Mouse (Mus musculus): ENCODE measurements around the gene Tshb.
A peak's percentile ranks its signal among the peaks of the same experiment; 100 is the strongest.

The Tshb gene

DNA sequence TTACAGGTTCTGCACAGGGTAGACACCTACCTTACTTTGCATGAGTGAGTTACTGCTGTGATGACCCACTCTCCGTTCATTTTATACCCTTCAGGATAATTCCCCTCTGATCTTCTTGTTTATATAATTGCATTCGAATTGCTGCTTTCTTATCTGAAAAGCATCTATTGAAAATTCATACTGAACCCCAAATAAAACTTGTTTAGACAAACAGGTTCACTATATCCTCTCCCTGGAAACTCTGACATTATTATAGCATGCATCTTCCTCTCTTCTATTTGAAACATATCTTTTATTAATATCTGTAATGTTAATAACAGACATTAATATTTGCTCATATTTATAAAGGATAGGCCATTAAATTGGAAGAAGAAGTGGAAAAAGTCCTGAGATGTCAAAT is at the start of gene Tshb:
Gene Tshb, minus strand, starts transcription at position 101 of the 400 bp plus-strand sequence.
- DNase-seq (ENCODE audit: low read depth, low spot score) = no peak

- peak; percentile 8 for DNase-seq (ENCODE audit: low read depth, low spot score)
Measured at GRCm38 (mm10) chr3:102803937-102804336, 21.4 kb upstream of the Tshb start.

DNA sequence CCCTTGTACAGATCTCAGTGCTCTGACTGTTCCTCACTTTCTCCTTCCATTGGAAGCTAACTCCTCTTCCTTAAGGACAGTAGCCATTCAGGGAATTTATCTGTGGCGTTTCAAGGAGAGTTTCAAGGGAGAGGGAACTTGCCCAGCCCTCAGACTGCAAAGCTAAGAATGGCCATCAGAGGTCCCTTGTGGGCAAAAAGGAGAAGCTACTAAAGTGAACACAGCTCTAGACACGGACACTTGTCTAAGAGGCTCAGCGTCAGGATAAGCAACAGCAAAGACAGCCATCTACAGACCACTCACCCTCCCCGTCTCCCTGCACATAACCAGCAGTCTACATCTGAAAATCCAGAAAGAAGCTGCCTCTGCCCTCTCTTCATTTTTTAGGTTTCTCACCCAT is 4.9 kb upstream of the Tshb start:
- DNase-seq (ENCODE audit: low read depth, low spot score) = no peak

DNA sequence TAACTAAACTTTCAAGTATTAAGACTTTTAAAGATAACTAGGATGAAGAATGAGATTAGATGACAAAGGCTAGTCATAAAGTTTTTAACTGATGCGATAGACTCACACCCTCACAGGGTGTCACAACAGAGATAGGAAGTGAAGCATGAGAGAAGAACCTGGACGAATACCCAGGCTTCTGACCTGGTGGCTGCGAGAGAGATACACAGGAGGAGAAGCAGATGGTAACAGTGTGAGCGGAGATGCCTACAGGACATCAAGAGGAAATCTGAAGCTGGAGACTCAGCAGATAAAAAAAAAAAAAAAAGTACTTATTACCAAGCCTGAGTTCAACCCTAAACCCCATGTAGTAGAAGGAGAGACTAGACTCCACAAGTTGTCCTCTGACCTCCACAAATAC is 9.5 kb downstream of the Tshb start:
- no peak for DNase-seq (ENCODE audit: low read depth, low spot score)

GRCm38 (mm10) chr3:102764850-102765249 is 17.7 kb downstream of the Tshb start:
- no peak for DNase-seq (ENCODE audit: low read depth, low spot score)

DNA sequence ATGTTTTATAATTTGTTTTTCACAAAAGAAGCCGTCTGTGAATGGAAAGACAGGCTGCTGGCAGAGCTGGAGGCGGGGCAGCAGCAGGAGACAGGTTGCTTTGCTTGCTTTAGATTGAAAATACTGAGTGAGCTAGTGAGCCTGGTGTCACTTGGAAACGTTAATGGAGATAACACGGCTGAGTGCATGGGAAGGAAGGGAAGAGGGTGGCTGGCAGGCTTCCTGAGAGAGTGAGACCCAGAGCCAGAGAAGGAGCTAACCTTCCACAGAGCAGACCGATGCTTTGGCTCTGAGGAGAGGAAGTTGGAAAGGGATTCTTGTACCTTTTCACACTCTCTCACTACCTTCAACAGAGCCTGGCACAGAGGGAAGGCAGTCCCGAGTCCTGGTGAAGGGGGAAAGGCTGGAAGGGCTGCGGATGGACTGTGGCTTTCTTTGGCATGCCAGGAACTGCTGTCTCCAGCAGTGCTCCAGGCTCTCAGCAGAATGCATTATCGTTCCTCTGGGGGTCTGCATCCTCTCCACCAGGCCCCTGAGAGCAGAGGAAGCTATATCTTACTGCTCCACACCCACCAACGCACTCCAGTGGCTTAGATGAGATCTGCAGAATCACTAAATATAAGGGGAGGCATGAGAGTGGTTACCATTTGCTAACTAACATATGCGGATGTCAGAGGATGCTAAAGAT is 18.7 kb downstream of the Tshb start:
- no peak for DNase-seq (ENCODE audit: low read depth, low spot score)

- DNase-seq (ENCODE audit: low read depth, low spot score) = no peak
Measured at GRCm38 (mm10) chr3:102762388-102762787, 20.1 kb downstream of the Tshb start.

GRCm38 (mm10) chr3:102760236-102760635 is 22.3 kb downstream of the Tshb start:
- DNase-seq (ENCODE audit: low read depth, low spot score) = no peak

DNA sequence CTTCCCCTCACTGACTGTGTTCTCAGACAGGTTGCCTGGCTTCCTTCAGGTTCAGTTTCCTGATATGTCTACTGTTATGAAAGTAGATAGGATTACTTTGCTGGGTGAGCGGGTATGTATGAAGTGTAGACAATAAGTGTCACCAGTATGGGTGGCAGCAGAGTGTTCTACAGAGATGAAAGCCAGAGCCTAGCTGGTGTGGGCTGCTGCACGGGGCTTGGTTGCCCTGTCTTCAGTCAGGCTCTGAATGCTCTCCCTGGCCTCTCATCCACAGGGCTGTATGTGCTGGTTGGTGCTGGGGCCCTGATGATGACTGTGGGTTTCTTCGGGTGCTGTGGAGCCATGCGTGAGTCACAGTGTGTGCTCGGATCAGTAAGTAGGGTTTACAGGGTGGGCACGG is 25.5 kb downstream of the Tshb start:
- DNase-seq (ENCODE audit: low read depth, low spot score) = no peak

- DNase-seq (ENCODE audit: low read depth, low spot score) = no peak
Measured at GRCm38 (mm10) chr3:102755801-102756200, 26.7 kb downstream of the Tshb start.

- DNase-seq (ENCODE audit: low read depth, low spot score) = no peak
Measured at GRCm38 (mm10) chr3:102752457-102752856, 30.1 kb downstream of the Tshb start.

DNA sequence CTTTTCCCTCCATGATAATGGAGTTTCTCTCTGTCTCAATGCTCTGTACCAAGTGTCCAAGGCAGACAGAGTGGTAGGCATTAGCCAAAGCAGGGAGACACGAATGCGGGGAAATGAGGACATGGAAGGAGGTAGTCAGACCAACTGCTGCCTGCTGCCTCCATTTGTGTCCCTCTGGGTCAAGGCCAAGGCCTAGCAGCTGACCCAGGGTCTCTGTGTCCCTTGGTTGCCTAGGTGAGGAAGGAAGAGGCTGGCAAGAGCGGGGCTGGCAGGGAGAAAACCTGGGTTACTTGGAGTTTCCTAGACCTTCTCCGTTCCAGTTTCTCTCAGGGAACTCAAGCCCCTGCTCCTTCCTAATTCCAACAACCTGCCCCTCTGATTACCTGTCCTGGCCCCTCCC is 30.5 kb downstream of the Tshb start:
- no peak for DNase-seq (ENCODE audit: low read depth, low spot score)

DNA sequence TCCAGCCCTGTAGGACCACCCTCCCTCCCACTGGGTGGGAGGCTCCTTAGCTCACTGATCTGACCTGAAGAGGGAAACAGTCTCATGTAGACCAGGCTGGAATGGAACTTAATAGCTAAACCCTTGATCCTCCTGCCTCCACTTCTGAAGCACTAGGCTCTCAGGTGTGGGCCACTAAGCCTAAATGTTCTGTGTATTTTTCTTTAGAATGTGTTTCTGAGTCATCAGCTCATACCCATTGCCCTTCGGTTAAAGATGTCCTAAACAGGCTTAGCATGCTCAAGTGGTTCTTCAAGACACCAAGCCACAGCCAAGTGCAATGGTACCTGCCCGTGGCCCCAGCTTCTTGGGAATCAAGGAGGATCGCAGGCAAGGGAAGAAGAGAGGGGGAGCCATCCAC is 31.0 kb downstream of the Tshb start:
- DNase-seq (ENCODE audit: low read depth, low spot score) = no peak

- no peak for DNase-seq (ENCODE audit: low read depth, low spot score)
Measured at GRCm38 (mm10) chr3:102751136-102751535, 31.4 kb downstream of the Tshb start.

DNA sequence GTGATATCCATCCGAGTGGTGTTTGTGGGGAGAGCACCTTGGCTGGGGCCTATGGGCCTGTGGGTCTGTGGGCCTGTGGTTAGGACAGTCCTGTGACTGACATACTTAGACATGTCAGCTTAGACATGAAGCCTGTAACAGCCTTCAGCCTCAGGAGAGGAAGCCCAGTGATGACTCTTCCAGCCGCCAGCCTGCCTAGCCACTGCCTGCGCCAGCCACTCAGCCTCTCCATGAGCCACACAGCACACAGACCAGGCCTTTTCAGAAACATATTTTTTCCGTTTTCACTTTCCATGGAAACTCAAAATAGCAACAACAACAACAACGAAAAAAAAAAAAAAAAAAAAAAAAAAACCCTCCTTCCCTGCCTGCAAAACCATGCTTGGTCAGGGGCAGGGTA is 33.8 kb downstream of the Tshb start:
- DNase-seq (ENCODE audit: low read depth, low spot score) = no peak

DNA sequence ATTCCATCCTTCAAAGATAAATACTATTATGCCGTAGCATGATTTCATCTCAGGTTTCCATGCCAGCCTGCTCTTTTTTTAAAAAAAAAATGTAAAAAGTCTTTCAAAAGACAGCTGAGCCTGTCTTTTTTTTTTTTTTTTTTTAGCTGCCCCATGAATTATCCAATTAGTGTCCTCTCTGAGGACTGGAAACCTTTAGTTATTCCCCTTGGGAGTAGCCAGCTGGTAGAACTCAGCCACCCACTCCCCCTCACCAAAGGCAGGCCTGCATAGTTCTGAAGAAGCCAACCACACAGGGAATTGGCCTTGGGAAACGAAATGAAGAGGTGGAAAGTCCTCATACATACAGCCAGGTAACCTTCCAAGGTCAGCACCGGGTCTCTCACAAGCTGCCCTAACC is 34.5 kb downstream of the Tshb start:
- no peak for DNase-seq (ENCODE audit: low read depth, low spot score)

- DNase-seq (ENCODE audit: low read depth, low spot score) = no peak
Measured at GRCm38 (mm10) chr3:102746174-102746573, 36.3 kb downstream of the Tshb start.

DNA sequence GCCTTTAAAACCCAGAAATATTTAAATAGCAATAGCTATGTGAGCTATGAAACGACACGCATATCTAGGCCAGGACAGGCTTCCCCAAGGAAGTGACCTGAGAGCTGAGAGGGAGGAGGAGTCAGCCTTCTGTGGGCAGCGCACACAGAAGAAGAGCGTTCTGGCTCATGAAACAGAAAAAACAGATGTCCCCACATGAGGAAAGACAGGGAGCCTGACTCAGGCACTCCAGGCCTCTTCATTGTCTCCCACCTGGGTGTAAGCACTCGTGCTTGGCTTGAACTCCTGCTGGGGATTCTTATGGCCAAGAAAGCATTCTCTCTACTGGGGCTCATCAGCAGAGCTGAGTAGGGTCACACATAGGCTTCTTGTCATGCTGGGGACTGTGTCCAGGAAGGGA is 37.9 kb downstream of the Tshb start:
- no peak for DNase-seq (ENCODE audit: low read depth, low spot score)

- no peak for DNase-seq (ENCODE audit: low read depth, low spot score)
Measured at GRCm38 (mm10) chr3:102743781-102744471, 38.6 kb downstream of the Tshb start.

- no peak for DNase-seq (ENCODE audit: low read depth, low spot score)
Measured at GRCm38 (mm10) chr3:102743202-102743601, 39.3 kb downstream of the Tshb start.

DNA sequence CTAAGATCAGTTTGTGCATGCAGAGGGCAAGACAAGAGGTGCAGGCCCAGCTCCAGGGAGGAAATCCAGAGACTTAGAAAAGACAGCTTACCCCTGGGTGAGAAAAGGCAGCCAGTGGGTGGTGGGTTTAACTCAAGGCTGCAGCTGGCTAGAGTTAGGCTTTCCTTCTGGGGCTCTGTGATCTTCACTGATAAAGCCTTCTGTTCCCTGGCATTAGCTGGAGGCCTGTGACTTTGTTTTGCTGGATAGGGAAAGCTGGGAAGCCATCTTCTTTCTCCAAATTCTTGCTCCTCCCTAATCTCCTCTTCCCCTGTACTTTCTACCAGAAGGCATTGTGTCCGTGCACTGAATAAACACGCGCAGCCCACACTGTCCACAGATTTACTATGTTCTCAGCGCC is 39.8 kb downstream of the Tshb start:
- no peak for DNase-seq (ENCODE audit: low read depth, low spot score)

GRCm38 (mm10) chr3:102738926-102739325 is 43.6 kb downstream of the Tshb start:
- DNase-seq (ENCODE audit: low read depth, low spot score) = no peak

DNA sequence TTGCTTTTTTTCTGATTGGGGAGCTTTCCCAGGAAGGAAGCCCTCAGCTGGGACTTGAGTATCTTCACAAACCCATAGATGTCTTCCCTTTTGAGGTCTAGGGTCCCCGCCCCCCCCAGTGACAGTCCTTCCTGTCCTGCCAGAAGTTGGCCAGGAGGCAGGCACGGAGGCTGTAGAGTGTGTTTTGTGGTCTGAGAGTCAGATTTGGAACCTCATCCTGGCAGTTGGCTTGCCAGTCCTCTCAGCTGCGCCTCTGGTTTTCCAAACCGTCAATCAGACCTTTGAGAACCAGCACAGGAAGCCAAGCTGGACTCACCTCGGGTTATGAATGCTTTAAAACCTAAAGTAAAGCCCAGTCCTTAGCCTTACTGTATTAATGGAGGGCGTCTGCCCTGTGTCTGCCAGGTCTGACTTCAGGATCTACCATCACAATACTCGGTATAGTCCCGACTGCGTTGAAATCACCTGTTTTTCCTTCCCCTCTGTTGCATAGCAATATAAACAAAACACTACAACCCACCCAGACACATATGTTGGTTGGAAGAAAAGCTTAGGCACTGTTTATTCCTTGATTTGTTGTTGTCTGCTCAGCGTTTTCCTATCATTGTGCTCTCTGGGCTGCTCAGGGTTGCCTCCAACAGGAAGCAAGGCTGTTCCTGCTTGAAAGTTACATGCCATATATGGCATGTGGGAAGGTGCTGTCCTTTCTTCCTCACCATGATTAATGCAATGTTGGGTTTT is 44.2 kb downstream of the Tshb start:
- no peak for DNase-seq (ENCODE audit: low read depth, low spot score)

Measured in c-Kit-negative CD71-positive TER-119-positive erythroid progenitor cells, embryonic 14.5 days (primary cell).